Mouse (Mus musculus) neural tube, embryonic 13.5 days (tissue): ENCODE data around the gene Lingo3. TPM values are rescaled to one million over a fixed set of nuclear protein-coding genes. Genes with fewer than 3 reads are reported as not detected.
"Not testable (repeated sequence)": the region's sequence is repeated elsewhere in the genome, so short reads cannot be mapped to it uniquely, and the experiment has no call there.

ENCODE experiments used
- ATAC-seq: fragments of 200-750 bp; cut with Nextera tagmentation; 2 replicates; pipeline ENCODE4 v1.8.0; 2017; ENCODE audit warnings: low read depth, mild to moderate bottlenecking, moderate TSS enrichment, moderate library complexity
- H3K27ac ChIP-seq: fragments of 300-500 bp; sonication (generic); replicated peaks from 2 replicates; pipeline ENCODE4 v1.5.1; 2015; ENCODE audit warnings: moderate library complexity, mild to moderate bottlenecking, inconsistent platforms
- H3K27me3 ChIP-seq: fragments of 300-500 bp; sonication (generic); 2 replicates; pipeline ENCODE4 v1.6.1; 2015; ENCODE audit warnings: mild to moderate bottlenecking, inconsistent platforms
- H3K36me3 ChIP-seq: fragments of 300-500 bp; sonication (generic); 2 replicates; pipeline ENCODE4 v1.6.1; 2015; ENCODE audit warnings: mild to moderate bottlenecking, inconsistent platforms
- H3K4me1 ChIP-seq: fragments of 300-500 bp; sonication (generic); replicated peaks from 2 replicates; pipeline ENCODE4 v1.6.1; 2015; ENCODE audit warnings: inconsistent platforms
- H3K4me2 ChIP-seq: fragments of 300-500 bp; sonication (generic); 2 replicates; pipeline ENCODE4 v1.6.1; 2015; ENCODE audit warnings: inconsistent platforms, mild to moderate bottlenecking, moderate library complexity
- H3K4me3 ChIP-seq: fragments of 300-500 bp; sonication (generic); 2 replicates; pipeline ENCODE4 v1.5.1; 2015; ENCODE audit warnings: mild to moderate bottlenecking, inconsistent platforms
- H3K9ac ChIP-seq: fragments of 300-500 bp; sonication (generic); 2 replicates; pipeline ENCODE4 v1.6.1; 2015; ENCODE audit warnings: moderate library complexity, mild to moderate bottlenecking, inconsistent platforms
- H3K9me3 ChIP-seq: fragments of 300-500 bp; sonication (generic); 2 replicates; pipeline ENCODE4 v1.6.1; 2016; ENCODE audit warnings: inconsistent platforms
- WGBS: fragments of 180-500 bp; shearing (Covaris S2); methylation state at CpG from one replicate; pipeline ENCODE4 v1.1.7; 2015; 5-methylcytosine and 5-hydroxymethylcytosine counted together
- polyA plus RNA-seq: library from polyadenylated mRNA; unstranded; fragments of >200 nt; fragmentation: Nextera tagmentation; extraction: Ambion mirVana; gene quantifications from 2 replicates; pipeline ENCODE4 v1.2.1, GENCODE M21; 2015

The Lingo3 gene
- polyA plus RNA-seq, 1 experiment from 2014 or later = 3.2 TPM

DNA sequence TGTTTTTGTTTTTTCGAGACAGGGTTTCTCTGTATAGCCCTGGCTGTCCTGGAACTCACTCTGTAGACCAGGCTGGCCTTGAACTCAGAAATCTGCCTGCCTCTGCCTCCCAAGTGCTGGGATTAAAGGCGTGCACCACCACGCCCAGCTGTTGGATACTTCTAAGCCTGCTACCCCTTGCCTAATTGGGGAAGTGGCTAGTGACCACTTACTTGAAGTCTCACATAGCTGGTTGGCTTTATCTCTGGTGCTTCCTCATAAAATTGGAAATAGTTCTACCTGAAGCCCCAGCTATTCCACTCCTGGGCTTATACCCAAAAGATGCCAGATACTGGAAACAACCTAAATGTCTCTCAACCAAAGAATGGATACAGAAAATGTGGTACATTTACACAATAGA, 27.5 kb downstream of the Lingo3 start:
- not testable (repeated sequence) for H3K9ac ChIP-seq, H3K36me3 ChIP-seq, H3K4me3 ChIP-seq, H3K4me1 ChIP-seq, H3K9me3 ChIP-seq, ATAC-seq, H3K27ac ChIP-seq, H3K4me2 ChIP-seq
- peaks cover 14% of the 10 kb centered on the region; the same call in 1 of the 2 replicates for H3K27me3 ChIP-seq
- 86% methylated on average over 3 of the region's 3 CpGs for WGBS

GRCm38 (mm10) chr10:80814800-80815199, 29.0 kb downstream of the Lingo3 start:
- WGBS = 64% methylated on average over 7 of the region's 7 CpGs

DNA sequence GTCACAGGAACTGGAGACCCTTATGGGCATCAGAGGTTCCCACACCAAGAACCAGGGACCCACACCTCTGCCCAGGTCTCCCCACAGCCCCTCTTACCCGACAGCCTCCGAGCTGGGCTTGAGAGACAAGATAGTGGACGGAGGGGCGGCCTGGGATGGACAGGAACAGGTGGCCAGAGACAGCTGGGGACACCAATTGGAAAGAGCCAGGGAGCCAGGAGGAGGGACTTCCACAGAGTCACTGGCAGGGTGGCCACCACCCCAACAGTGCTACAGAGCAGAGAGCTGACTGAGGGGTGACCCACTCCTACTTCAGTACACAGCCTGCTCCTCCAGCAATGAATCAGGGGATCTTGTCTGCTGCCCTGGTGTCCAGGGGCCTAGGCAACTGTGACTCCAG, 30.5 kb downstream of the Lingo3 start, which contains the start of gene Jsrp1:
TSS of gene Jsrp1 (minus strand) at position 133 of the 400 bp plus-strand sequence.
- H3K27ac ChIP-seq = no peak within 1 kb of the TSS
- no peaks in the 10 kb centered on the region for H3K9me3 ChIP-seq
- 83% methylated on average over 4 of the region's 4 CpGs for WGBS
- H3K4me2 ChIP-seq = no peak within 1 kb of the TSS
- ATAC-seq = no peak
- no peak within 1 kb of the TSS for H3K4me3 ChIP-seq
- peaks cover 16% of the 10 kb centered on the region for H3K4me1 ChIP-seq
- peaks cover 42% of the 10 kb centered on the region for H3K27me3 ChIP-seq
- no peaks in the 10 kb centered on the region for H3K36me3 ChIP-seq
- H3K9ac ChIP-seq = no peak within 1 kb of the TSS

More at GRCm38 (mm10) chr10:80814800-80815199, 29.0 kb downstream of the Lingo3 start:
- H3K36me3 ChIP-seq = no peaks in the 10 kb centered on the region
- H3K27me3 ChIP-seq = peaks cover 28% of the 10 kb centered on the region
- H3K9ac ChIP-seq = no peak overlapping the region
- H3K9me3 ChIP-seq = no peaks in the 10 kb centered on the region
- H3K4me2 ChIP-seq = no peak overlapping the region
- no peak overlapping the region for H3K27ac ChIP-seq
- H3K4me1 ChIP-seq = peaks cover 6% of the 10 kb centered on the region
- ATAC-seq = no peak
- H3K4me3 ChIP-seq = no peak overlapping the region

DNA sequence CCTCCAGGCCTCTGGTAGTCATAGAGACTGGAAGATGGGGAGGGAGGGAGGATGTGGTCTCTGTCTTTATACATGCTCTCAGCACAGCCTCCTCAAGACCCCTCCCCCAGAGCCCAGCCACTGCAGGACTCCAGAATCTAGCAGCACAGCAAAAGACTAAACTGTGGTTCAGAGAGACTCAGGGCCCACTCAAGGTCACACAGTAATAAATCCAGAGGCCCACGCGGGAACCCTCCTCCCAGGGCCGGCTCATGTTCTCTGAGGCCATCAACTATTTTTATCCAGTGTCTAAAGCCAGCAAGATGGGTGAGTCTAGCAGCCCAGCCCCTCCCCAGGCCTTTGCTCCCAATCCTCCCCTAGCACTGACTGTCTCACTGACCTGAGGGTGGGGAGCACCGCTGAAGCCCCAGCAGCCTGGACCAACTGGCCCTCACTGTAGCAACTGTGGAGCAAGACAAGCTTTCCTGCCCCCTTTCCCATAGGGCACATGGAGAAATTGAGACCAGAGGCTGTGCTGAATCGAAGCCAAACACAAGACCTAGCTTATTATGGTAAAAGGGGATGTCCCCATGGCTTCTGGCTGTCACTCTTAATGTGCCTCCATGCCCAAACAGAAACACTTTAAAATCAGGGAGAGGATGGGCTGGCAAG, 31.3 kb downstream of the Lingo3 start:
- Histone ChIP-seq H3K27me3 (peaks cover 47% of the 10 kb centered on the region), H3K9ac (peak overlapping the region; percentile 43; the same call in 1 of the 2 replicates), H3K4me3 (no peak overlapping the region), H3K27ac (no peak overlapping the region), H3K4me2 (no peak overlapping the region), H3K9me3 (no peaks in the 10 kb centered on the region), H3K4me1 (peaks cover 24% of the 10 kb centered on the region), H3K36me3 (no peaks in the 10 kb centered on the region)
- no peak for ATAC-seq
- WGBS = 60% methylated on average over 5 of the region's 5 CpGs

- WGBS = 2% methylated on average over 19 of the region's 20 CpGs
- Histone ChIP-seq H3K36me3 (peaks cover 6% of the 10 kb centered on the region), H3K27ac (no peak overlapping the region), H3K4me2 (peak overlapping the region; percentile 20; the same call in 1 of the 2 replicates), H3K9me3 (no peaks in the 10 kb centered on the region), H3K27me3 (peaks cover 49% of the 10 kb centered on the region), H3K4me3 (no peak overlapping the region), H3K9ac (peak overlapping the region; percentile 47; the same call in 1 of the 2 replicates), H3K4me1 (peaks cover 42% of the 10 kb centered on the region)
- ATAC-seq = no peak
Observed at GRCm38 (mm10) chr10:80810084-80810483, 33.8 kb downstream of the Lingo3 start.

DNA sequence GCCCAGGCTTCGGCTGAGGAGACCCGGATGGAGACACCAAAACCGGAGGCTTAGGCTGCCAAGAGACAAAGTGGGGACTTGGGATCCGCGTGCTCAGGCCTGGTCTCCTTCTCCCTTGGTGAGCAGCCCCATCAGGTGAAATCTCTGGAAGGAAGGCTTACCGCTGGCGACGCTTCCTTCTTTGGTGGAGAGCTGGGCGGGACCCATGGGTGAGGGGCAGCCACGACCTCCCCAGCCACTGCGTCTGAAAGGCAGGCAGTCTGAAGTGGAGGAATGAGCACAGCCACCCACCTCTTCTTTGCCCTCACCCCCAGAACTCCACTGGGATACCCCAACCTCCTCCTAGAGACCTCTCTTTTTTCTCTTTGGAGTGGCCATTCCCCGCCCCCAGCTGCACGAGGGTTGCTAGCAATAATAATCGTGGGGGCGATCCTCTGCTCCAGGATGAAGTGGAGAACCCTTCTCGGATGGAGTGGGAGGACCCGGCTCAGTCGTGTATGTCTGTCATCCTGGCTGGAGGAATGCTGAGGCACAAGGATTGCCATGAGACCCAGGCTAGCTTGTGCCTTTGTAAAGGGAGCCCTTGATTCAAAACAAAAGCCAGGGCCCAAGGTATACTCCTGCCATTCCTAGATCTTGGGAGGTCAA, 34.7 kb downstream of the Lingo3 start:
- H3K4me2 ChIP-seq = peak overlapping the region; percentile 75
- H3K36me3 ChIP-seq = peaks cover 15% of the 10 kb centered on the region
- no peak for ATAC-seq
- H3K9ac ChIP-seq = peak overlapping the region; percentile 48
- peaks cover 42% of the 10 kb centered on the region for H3K4me1 ChIP-seq
- H3K27ac ChIP-seq = no peak overlapping the region
- 9% methylated on average over 18 of the region's 18 CpGs for WGBS
- H3K9me3 ChIP-seq = no peaks in the 10 kb centered on the region
- peak overlapping the region; percentile 14; the same call in 1 of the 2 replicates for H3K4me3 ChIP-seq
- H3K27me3 ChIP-seq = peaks cover 56% of the 10 kb centered on the region

DNA sequence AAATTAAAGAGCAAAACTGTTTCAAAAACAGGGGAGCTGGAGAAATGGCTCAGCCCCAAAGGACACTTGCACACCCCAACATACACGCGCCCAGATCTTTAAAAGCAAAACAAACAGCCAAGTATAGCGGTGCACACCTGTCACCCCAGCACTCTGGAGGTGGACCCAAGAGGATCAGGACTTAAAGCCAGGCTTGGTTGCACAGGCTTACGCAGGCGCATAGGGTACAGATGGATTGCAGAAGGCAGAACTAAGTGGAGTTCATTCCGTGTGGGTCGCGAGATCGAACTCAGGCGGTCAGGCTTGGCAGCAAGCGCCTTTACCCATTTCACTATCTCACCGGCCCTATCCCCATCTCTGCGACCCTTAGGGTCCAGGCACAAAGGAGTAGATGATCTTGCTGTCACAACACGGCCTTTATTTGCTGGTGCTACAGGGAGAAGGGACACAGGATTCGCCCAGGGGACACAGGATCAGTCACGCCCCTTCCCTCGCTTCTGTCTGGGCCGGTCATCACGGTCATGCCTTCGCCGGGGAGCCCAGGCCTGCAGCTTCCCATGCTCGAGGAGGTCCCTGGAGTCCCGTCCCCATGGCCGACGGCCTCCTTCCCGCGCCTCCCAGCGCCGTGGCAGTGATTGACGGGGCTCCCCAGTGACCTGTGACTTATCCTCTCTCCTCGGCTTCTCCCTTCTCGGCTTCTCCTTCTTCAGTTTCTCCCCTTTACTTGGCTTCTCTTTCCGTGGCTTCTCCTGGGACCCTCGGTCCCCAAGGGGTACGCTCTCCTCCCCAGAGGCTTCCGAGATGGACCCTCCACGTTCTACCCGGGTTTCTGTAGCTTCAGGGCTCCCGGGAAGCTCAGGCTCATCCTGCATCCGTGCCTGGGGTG, 35.5 kb downstream of the Lingo3 start:
- WGBS = 20% methylated on average over 40 of the region's 40 CpGs
- Histone ChIP-seq H3K27me3 (peaks cover 53% of the 10 kb centered on the region), H3K9ac (peak overlapping the region; percentile 79), H3K9me3 (no peaks in the 10 kb centered on the region), H3K4me2 (peak overlapping the region; percentile 75), H3K36me3 (peaks cover 23% of the 10 kb centered on the region), H3K4me1 (peaks cover 42% of the 10 kb centered on the region), H3K4me3 (peak overlapping the region; percentile 14), H3K27ac (no peak overlapping the region)
- ATAC-seq = no peak

DNA sequence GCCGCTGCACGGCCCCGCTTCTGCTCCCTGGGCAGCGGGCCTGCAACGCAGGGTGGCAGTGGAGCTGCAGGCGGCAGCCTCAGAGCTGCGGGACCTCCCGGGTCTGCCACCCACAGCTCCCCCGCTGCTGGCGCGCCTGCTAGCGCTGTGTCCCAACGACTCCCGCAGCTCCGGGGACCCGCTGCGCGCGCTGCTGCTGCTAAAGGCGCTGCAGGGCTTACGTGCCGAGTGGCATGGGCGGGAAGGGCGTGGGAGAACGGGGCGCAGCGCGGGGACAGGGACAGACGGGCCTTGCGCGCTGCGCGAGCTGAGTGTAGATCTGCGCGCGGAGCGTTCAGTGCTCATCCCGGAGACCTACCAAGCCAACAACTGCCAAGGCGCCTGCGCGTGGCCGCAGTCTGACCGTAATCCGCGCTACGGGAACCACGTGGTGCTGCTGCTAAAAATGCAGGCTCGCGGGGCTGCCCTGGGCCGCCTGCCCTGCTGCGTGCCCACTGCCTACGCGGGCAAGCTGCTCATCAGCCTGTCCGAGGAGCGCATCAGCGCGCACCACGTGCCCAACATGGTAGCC, 36.7 kb downstream of the Lingo3 start:
- Histone ChIP-seq H3K27ac (peak overlapping the region; percentile 86), H3K4me1 (peaks cover 42% of the 10 kb centered on the region), H3K4me2 (peak overlapping the region; percentile 75), H3K9me3 (no peaks in the 10 kb centered on the region), H3K36me3 (peaks cover 35% of the 10 kb centered on the region), H3K27me3 (peaks cover 48% of the 10 kb centered on the region), H3K4me3 (peak overlapping the region; percentile 44), H3K9ac (peak overlapping the region; percentile 79)
- peak; percentile 85 for ATAC-seq
- WGBS = under 1% methylated on average over 54 of the region's 58 CpGs

DNA sequence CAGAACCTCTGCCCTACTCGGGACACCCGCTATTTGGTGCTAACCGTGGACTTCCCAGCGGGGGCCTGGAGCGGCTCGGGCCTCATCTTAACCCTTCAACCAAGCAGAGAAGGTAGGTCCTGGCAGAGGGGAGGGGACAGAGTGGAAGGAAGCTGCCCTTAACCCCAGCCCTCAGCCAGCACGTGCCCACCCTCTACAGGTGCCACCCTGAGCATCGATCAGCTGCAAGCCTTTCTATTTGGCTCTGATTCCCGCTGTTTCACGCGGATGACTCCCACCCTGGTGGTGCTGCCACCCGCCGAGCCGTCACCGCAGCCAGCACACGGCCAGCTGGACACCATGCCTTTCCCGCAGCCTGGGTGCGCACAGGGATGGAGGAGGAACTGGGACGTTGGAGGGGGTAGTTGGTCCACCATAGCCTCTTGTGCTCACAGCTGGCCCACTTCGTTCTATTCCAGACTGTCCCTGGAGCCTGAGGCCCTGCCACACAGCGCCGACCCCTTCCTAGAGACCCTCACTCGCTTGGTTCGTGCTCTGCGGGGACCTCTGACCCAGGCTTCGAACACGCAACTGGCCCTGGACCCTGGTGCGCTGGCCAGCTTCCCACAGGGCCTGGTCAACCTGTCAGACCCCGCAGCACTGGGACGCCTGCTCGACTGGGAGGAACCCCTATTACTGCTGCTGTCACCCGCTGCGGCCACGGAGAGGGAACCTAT, 37.3 kb downstream of the Lingo3 start:
- Histone ChIP-seq H3K9ac (peak overlapping the region; percentile 79), H3K4me2 (peak overlapping the region; percentile 75), H3K27me3 (peaks cover 43% of the 10 kb centered on the region), H3K36me3 (peaks cover 41% of the 10 kb centered on the region), H3K4me3 (peak overlapping the region; percentile 44), H3K9me3 (no peaks in the 10 kb centered on the region), H3K4me1 (peaks cover 42% of the 10 kb centered on the region), H3K27ac (peak overlapping the region; percentile 86)
- WGBS = 39% methylated on average over 34 of the region's 34 CpGs
- ATAC-seq = peak; percentile 20

GRCm38 (mm10) chr10:80805925-80806324, 37.9 kb downstream of the Lingo3 start:
- Histone ChIP-seq H3K4me1 (peaks cover 45% of the 10 kb centered on the region), H3K4me2 (peak overlapping the region; percentile 75), H3K4me3 (no peak overlapping the region), H3K27me3 (peaks cover 39% of the 10 kb centered on the region), H3K9ac (0 out of 2 replicates have a peak overlapping the region, but pooled peaks have one; percentile 79), H3K27ac (no peak overlapping the region), H3K9me3 (no peaks in the 10 kb centered on the region), H3K36me3 (peaks cover 47% of the 10 kb centered on the region)
- 16% methylated on average over 3 of the region's 3 CpGs for WGBS
- peak; percentile 23; the same call in 1 of the 2 replicates for ATAC-seq

DNA sequence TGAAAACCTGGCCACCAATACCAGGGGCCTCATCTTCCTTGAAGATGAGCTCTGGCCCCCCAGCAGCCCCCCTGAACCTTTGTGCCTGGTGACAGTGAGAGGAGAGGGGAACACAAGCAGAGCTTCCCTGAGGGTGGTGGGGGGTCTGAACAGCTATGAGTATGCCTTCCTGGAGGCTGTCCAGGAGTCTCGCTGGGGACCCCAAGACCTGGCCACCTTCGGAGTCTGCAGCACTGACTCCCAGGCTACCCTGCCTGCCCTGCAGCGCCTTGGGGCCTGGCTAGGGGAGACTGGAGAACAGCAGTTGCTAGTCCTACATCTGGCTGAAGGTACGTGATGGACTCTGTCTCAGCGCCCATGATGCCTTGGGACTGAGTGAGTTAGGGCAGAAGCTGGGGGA, 38.5 kb downstream of the Lingo3 start:
- 78% methylated on average over 5 of the region's 5 CpGs for WGBS
- Histone ChIP-seq H3K27me3 (peaks cover 33% of the 10 kb centered on the region), H3K9me3 (no peaks in the 10 kb centered on the region), H3K4me3 (no peak overlapping the region), H3K4me2 (no peak overlapping the region), H3K4me1 (peaks cover 50% of the 10 kb centered on the region), H3K36me3 (peaks cover 49% of the 10 kb centered on the region), H3K9ac (no peak overlapping the region), H3K27ac (no peak overlapping the region)
- no peak for ATAC-seq
